Mouse (Mus musculus) lung, embryonic 16.5 days (tissue): ENCODE results near the gene Ranbp3. TPM values are rescaled to one million over a fixed set of nuclear protein-coding genes. Genes with fewer than 3 reads are reported as not detected.
A peak's percentile ranks its signal among the peaks of the same experiment; 100 is the strongest.

Source experiments
- ATAC-seq: fragments of 200-750 bp; cut with Nextera tagmentation; 2 replicates; pipeline ENCODE4 v1.8.0; 2017; ENCODE audit warnings: low read depth, mild to moderate bottlenecking, moderate library complexity
- H3K27ac ChIP-seq: fragments of 300-500 bp; sonication (generic); 2 replicates; pipeline ENCODE4 v1.5.1; 2014; ENCODE audit warnings: mild to moderate bottlenecking, control low read depth, low read length
- H3K27me3 ChIP-seq: fragments of 300-500 bp; sonication (generic); 2 replicates; pipeline ENCODE4 v1.6.1; 2014; ENCODE audit warnings: low read depth, low read length, mixed read lengths; ENCODE audit not compliant: control insufficient read depth, insufficient read depth
- H3K36me3 ChIP-seq: fragments of 300-500 bp; sonication (generic); 2 replicates; pipeline ENCODE4 v1.6.1; 2014; ENCODE audit warnings: low read length; ENCODE audit not compliant: control insufficient read depth, insufficient read depth
- H3K4me1 ChIP-seq: fragments of 300-500 bp; sonication (generic); replicated peaks from 2 replicates; pipeline ENCODE4 v1.6.1; 2014; ENCODE audit warnings: low read length, mixed read lengths; ENCODE audit not compliant: control insufficient read depth, insufficient read depth
- H3K4me2 ChIP-seq: fragments of 300-500 bp; sonication (generic); 2 replicates; pipeline ENCODE4 v1.6.1; 2014; ENCODE audit warnings: low read depth, low read length, control low read depth
- H3K4me3 ChIP-seq: fragments of 300-500 bp; sonication (generic); 2 replicates; pipeline ENCODE4 v1.5.1; 2014; ENCODE audit warnings: mild to moderate bottlenecking, low read length, control low read depth
- H3K9ac ChIP-seq: fragments of 300-500 bp; sonication (generic); 2 replicates; pipeline ENCODE4 v1.6.1; 2014; ENCODE audit warnings: low read length, control low read depth
- H3K9me3 ChIP-seq: fragments of 300-500 bp; sonication (generic); 2 replicates; pipeline ENCODE4 v1.6.1; 2016; ENCODE audit warnings: low read length; ENCODE audit not compliant: control insufficient read depth
- WGBS: fragments of 180-500 bp; shearing (Covaris S2); extraction: QIAGEN DNeasy Blood & Tissue Kit; methylation state at CpG from one replicate; pipeline ENCODE4 v1.1.7; 2014; 5-methylcytosine and 5-hydroxymethylcytosine counted together
- polyA plus RNA-seq: library from polyadenylated mRNA; unstranded; fragments of >200 nt; fragmentation: Nextera tagmentation; extraction: Ambion mirVana; gene quantifications from 2 replicates; pipeline ENCODE4 v1.2.1, GENCODE M21; 2015

Ranbp3 gene
- polyA plus RNA-seq, 1 experiment from 2014 or later = 92.8 TPM

DNA sequence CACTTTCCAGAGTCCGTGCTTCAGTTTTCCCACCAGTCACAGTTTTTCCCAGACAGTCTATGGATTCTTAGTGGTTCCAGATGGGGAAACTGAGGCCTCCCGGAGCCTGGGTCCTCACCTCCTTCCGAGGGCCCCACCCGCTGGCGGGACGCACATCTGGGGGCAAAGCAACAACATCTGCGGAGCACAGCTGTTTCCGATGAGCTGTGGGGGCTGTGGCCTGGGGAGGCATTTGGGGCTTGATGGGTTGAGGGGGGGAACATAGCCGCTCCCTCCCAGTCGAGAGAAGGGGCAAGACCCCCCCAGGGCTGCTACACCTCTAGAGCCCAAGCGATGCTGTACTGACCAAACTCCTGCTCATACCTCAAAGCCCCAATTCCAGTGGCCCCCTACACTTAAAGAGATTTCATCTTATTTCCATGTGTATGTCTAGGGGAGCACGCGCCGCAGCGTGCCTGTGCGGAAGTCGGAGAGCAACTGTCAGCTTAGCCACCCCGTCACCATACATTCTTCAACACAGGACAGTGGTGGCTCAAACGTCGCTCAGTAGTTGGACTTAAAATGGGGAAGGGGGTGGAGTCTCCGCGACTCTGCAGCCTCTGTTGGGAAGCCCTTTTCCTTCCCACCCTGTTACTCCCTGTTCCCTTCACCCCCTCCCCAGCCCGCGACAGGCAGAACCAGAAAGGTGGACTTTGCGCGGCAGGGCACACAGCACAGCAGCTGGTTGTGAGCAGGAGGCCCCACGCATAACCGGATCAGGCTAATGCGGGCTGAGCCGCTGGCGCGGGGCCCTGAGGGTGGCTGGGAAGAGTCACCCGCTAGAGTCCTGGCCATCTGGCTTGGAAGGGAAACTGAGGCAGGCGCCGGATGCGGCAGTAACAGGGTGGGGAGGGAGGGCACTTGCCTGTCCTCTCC lies 81.4 kb downstream of the Ranbp3 start:
- H3K9ac ChIP-seq = peak overlapping the region; percentile 20
- peak overlapping the region; percentile 44 for H3K4me2 ChIP-seq
- peak overlapping the region; percentile 22 for H3K4me3 ChIP-seq
- no peak for ATAC-seq
- WGBS = 10% methylated on average over 36 of the region's 36 CpGs
- peaks cover 56% of the 10 kb centered on the region for H3K27me3 ChIP-seq
- H3K4me1 ChIP-seq = peaks cover 24% of the 10 kb centered on the region
- H3K36me3 ChIP-seq = no peaks in the 10 kb centered on the region
- H3K27ac ChIP-seq = no peak overlapping the region
- no peaks in the 10 kb centered on the region for H3K9me3 ChIP-seq

DNA sequence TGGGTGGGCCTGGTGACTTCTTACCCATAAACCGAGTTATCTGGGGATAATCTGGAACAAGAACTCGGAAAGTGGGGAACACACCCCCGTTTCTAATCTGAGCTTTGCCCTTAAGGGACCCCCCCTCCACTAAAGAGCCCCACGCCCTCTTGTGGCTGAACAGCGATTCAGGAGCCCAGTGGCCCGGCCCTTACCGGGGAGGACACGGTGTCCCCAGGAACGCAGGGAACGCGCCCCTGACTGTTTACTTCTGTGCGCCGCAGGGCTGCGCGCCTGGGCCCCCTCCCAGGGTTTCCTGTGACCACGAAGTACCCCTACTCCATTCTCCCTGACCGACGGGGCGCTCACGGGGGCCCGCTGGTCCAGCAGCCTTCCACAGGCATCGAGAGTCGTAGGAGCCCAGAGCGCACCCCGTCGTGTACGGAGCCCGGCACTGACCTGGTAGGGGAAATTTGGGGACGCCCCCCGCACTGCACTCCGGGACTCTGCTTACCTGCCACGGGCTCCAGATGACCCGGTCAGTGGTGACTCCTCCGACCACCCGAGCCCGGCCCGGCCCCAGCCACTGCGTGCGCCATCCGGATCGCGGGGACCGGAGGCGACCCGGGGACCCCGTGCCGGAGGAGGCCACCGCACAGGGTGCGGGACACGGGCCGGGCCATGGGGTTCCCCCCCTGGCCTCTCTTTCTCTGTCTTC lies 83.8 kb downstream of the Ranbp3 start:
- H3K4me2 ChIP-seq = peak overlapping the region; percentile 99
- no peaks in the 10 kb centered on the region for H3K9me3 ChIP-seq
- H3K27ac ChIP-seq = no peak overlapping the region
- H3K36me3 ChIP-seq = no peaks in the 10 kb centered on the region
- H3K27me3 ChIP-seq = peaks cover 50% of the 10 kb centered on the region
- WGBS = 1% methylated on average over 50 of the region's 51 CpGs
- peak; percentile 4 for ATAC-seq
- H3K4me3 ChIP-seq = peak overlapping the region; percentile 59
- peaks cover 29% of the 10 kb centered on the region for H3K4me1 ChIP-seq
- peak overlapping the region; percentile 72 for H3K9ac ChIP-seq

DNA sequence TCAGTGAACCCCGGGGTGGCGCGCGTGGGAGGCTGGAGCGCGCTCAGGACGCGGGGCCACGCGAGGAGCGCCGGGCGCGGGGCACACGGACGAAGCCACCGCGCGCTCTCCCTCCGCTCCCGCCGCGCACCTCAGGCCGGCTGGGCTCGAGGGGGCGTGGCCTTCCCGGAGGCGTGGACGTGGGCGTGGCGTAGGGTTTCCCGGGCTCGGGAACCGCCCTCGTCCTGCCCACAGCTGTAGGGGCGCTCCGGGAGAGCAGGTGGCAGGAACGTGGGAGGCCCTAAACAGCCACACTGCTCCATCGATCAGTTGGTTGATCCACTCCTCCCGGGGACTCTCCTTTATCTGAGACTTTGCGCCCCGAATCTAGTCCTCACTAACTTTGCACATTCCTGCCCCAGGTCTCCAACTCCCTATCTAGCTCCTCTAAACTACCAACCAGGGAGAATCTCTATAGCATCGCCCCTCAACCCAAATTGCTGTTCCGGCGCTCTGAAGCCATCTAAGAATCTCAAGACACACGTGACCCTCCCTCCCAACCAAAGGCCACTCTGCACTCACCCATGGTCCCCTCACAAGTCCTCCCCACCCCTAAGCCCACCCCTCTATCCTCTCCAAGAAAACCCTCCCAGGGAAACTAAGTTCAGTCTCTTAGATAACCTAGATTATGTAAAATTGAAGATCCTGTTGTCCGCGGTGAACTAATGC lies 84.5 kb downstream of the Ranbp3 start, which contains the start of gene Nrtn:
Nrtn (minus strand) TSS at position 115 of the 708 bp plus-strand sequence.
- H3K9ac ChIP-seq = peak within 1 kb of the TSS; percentile 72
- no peaks in the 10 kb centered on the region for H3K9me3 ChIP-seq
- H3K36me3 ChIP-seq = no peaks in the 10 kb centered on the region
- ATAC-seq = peak; percentile 76
- H3K27ac ChIP-seq = no peak within 1 kb of the TSS
- H3K4me1 ChIP-seq = peaks cover 34% of the 10 kb centered on the region
- H3K4me2 ChIP-seq = peak within 1 kb of the TSS; percentile 99
- peak within 1 kb of the TSS; percentile 59 for H3K4me3 ChIP-seq
- H3K27me3 ChIP-seq = peaks cover 44% of the 10 kb centered on the region
- WGBS = under 1% methylated on average over 33 of the region's 48 CpGs

DNA sequence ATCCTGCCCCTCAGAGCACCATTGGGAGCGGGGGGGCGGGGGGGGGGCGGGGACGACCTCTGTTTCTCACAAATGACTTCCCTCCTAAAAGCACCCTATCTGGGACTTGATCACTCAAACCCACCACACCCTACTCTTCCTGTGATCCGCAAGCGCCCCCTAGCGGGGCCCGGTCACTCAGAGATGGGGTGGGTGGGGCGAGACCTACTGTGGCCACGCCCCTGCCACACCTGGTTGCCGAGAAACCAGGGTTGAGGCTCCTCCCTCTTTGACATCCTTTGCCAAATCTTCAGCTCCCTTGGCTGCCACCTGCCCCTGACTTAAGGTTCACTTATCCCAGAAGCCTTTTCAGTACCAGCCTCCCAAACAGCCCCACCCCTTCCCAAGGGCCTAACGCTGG lies 85.0 kb downstream of the Ranbp3 start:
- peak; percentile 15; the same call in 1 of the 2 replicates for ATAC-seq
- Histone ChIP-seq H3K36me3 (no peaks in the 10 kb centered on the region), H3K27ac (no peak overlapping the region)

DNA sequence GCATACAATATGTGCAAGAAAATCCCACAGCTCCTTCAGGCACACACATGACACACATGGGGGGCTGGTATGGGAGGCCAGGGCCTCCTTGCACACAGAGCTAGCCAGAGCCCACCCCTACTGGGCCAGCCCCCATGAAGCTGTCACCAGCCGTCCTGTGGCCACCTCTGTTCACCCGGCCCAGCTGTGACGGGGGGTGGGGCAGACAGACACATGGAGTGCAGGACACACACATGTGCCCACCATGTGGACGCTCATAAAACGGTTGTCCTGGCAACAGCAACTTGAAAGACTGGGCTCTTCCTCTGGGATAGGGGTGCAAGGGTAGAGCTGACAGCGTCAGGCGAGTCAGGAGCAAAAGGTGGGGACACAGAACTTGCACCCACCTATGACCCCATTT lies 86.2 kb downstream of the Ranbp3 start:
- Histone ChIP-seq H3K9me3 (no peaks in the 10 kb centered on the region), H3K9ac (no peak overlapping the region), H3K4me2 (no peak overlapping the region), H3K4me1 (peaks cover 28% of the 10 kb centered on the region), H3K36me3 (no peaks in the 10 kb centered on the region), H3K27me3 (peaks cover 27% of the 10 kb centered on the region), H3K4me3 (no peak overlapping the region), H3K27ac (no peak overlapping the region)
- no peak for ATAC-seq
- WGBS = 42% methylated on average over 7 of the region's 7 CpGs

More for the DNA sequence above, 85.0 kb downstream of the Ranbp3 start:
- H3K4me3 ChIP-seq = no peak overlapping the region
- peak overlapping the region; percentile 99 for H3K4me2 ChIP-seq
- 8% methylated on average over 12 of the region's 12 CpGs for WGBS
- no peaks in the 10 kb centered on the region for H3K9me3 ChIP-seq
- H3K9ac ChIP-seq = no peak overlapping the region
- peaks cover 37% of the 10 kb centered on the region for H3K4me1 ChIP-seq
- peaks cover 38% of the 10 kb centered on the region for H3K27me3 ChIP-seq

DNA sequence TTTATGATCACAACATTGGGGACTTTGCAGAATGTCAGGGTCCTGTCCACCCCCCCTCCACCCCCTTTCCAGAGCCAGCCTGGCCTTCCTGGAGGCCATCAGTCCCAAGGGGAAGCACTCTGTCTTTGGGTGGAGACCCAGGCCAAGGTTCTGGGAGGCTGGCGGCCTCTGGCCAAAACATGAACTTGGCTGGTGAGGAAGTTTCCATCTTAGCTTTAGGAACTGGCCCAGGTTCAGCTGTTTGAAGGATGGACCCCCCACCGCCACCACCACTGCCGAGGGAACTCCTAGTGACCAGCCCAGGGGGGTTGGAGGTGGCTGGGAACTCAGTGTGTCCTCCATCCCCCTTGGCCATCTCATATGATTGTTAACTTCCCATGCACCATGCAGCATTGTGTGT lies 88.0 kb downstream of the Ranbp3 start:
- Histone ChIP-seq H3K4me3 (no peak overlapping the region), H3K4me1 (peaks cover 28% of the 10 kb centered on the region), H3K27ac (no peak overlapping the region), H3K36me3 (no peaks in the 10 kb centered on the region), H3K4me2 (no peak overlapping the region), H3K27me3 (peaks cover 11% of the 10 kb centered on the region), H3K9me3 (no peaks in the 10 kb centered on the region), H3K9ac (no peak overlapping the region)
- WGBS = 62% methylated on average over 3 of the region's 3 CpGs
- no peak for ATAC-seq

Other genes starting within 250 kb of the Ranbp3 start
- 59.1 and 59.9 TPM in 2 replicates for gene Ptprs, start 196.8 kb upstream of the Ranbp3 start, polyA plus RNA-seq
- gene Znrf4, start 160.9 kb upstream of the Ranbp3 start, polyA plus RNA-seq = not detected in 2 replicates
- 4.8 and 4.9 TPM in 2 replicates for gene Gm20219, start 118.9 kb upstream of the Ranbp3 start, polyA plus RNA-seq
- gene Safb2, start 88.7 kb upstream of the Ranbp3 start, polyA plus RNA-seq = 73.7 and 74.8 TPM in 2 replicates
- 86.9 and 95.7 TPM in 2 replicates for gene Safb, start 88.5 kb upstream of the Ranbp3 start, polyA plus RNA-seq
- 227 and 241 TPM in 2 replicates for gene 2410015M20Rik, start 63.5 kb upstream of the Ranbp3 start, polyA plus RNA-seq
- gene Rpl36, start 59.9 kb upstream of the Ranbp3 start, polyA plus RNA-seq = 1,731 and 1,766 TPM in 2 replicates
- gene Lonp1, start 46.4 kb upstream of the Ranbp3 start, polyA plus RNA-seq = 41.1 and 41.7 TPM in 2 replicates
- 0.43 and 0.91 TPM in 2 replicates for gene Catsperd, start 45.2 kb upstream of the Ranbp3 start, polyA plus RNA-seq
- gene Ndufa11, start 44.5 kb downstream of the Ranbp3 start, polyA plus RNA-seq = 424 and 435 TPM in 2 replicates
- gene Vmac, start 44.7 kb downstream of the Ranbp3 start, polyA plus RNA-seq = 15.4 and 18.2 TPM in 2 replicates
- 5.1 and 7.3 TPM in 2 replicates for gene Nrtn, start 84.2 kb downstream of the Ranbp3 start, polyA plus RNA-seq
- gene Dus3l, start 91.5 kb downstream of the Ranbp3 start, polyA plus RNA-seq = 40.8 and 43.6 TPM in 2 replicates
- 0.84 and 1.5 TPM in 2 replicates for gene Prr22, start 97.0 kb downstream of the Ranbp3 start, polyA plus RNA-seq
- gene Rfx2, start 157.7 kb downstream of the Ranbp3 start, polyA plus RNA-seq = 6.7 and 6.9 TPM in 2 replicates
- not detected in 2 replicates for gene Acsbg2, start 201.2 kb downstream of the Ranbp3 start, polyA plus RNA-seq
- 0.43 and 0.53 TPM in 2 replicates for gene 1700061G19Rik, start 202.2 kb downstream of the Ranbp3 start, polyA plus RNA-seq